Mouse (Mus musculus) testis, adult 2 months (tissue): ENCODE data around the gene Tiparp.

ENCODE experiments used
- CTCF ChIP-seq: fragments of 200-500 bp; IDR thresholded peaks from 2 replicates; pipeline ENCODE4 v1.5.1; 2012; ENCODE audit warnings: low read depth, mild to moderate bottlenecking, inconsistent platforms, low read length, moderate library complexity; ENCODE audit not compliant: control insufficient read depth, insufficient read depth, insufficient replicate concordance
- POLR2A ChIP-seq: fragments of 200-500 bp; IDR thresholded peaks from 2 replicates; pipeline ENCODE4 v1.6.1; 2012; ENCODE audit warnings: low read depth, mild to moderate bottlenecking, inconsistent platforms, low read length, moderate library complexity; ENCODE audit not compliant: control insufficient read depth

DNA sequence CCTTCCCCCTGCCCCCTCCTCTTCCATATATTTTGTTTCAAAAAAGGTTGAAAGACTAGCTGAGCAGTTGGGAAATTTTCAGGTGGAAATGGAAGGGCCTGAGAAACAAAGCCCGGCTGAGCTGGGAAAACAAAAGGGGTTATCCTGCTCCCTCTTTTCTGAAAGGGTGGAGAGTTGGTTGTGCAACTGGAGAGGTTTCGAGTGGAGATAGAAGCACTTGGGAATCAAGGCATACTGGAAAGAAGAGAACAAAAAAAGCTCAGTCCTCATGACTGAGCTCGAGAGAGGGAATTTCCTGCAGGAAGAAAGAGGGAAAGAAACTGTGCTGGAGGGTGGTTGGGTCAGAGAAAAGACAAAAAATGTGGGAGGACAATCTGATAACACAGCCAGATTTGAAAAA lies 45.3 kb downstream of the Tiparp start:
- TF ChIP-seq POLR2A (no peak), CTCF (no peak)
